9 mouse cellular contexts compared by ENCODE assay signal in genomic region chr11:117685461-117685860, GRCm38 (mm10). TPM values are rescaled to one million over a fixed set of nuclear protein-coding genes. Genes with fewer than 3 reads are reported as not detected.
A peak's percentile ranks its signal among the peaks of the same experiment; 100 is the strongest.
DNase-seq lines count a peak whose midpoint lies in the region; ATAC-seq and TF ChIP-seq lines count a peak whose summit lies in the region.
"Had no signal": no experiment of that assay in that cellular context is flagged by ENCODE, and none has a peak within 500 bp of the region (broad histone marks: within the 10 kb centered on the region; RNA-seq: fewer than 3 reads in every experiment).

No protein-coding gene starts in this region.

- no peak for TF ChIP-seq POLR2A in liver, adult 2 months (IDR thresholded peaks at IDR 0.05; ENCODE audit: extremely low read depth, insufficient read depth, low read length)
- no peak for TF ChIP-seq POLR2A in ES-Bruce4 (IDR thresholded peaks at IDR 0.05; ENCODE audit: insufficient read depth, low read length)

- TF ChIP-seq CTCF in liver, adult 2 months (IDR thresholded peaks at IDR 0.05; ENCODE audit: low read depth, low read length) = no peak
- no peak for TF ChIP-seq CTCF in ES-Bruce4 (IDR thresholded peaks at IDR 0.05; ENCODE audit: low read depth, low read length)

- ATAC-seq in liver, embryonic 11.5 days (replicated peaks; ENCODE audit: low FRiP score) = no peak
- peak; percentile 91 for ATAC-seq in intestine, embryonic 15.5 days
- ATAC-seq in megakaryocyte progenitor cell, adult 5-6 weeks (replicated peaks; ENCODE audit: poor library complexity) = peak; percentile 21; the same call in 1 of the 2 replicates

- WGBS in liver, adult 2 months = 20% methylated on average over 3 of the region's 3 CpGs
- WGBS in liver, embryonic 11.5 days = 58% methylated on average over 3 of the region's 3 CpGs
- 42% methylated on average over 3 of the region's 3 CpGs for WGBS in intestine, embryonic 15.5 days

- 0 out of 2 replicates have a peak overlapping the region, but pooled peaks have one; percentile 18 for H3K27ac ChIP-seq in liver, adult 2 months (replicated peaks; ENCODE audit: insufficient read depth, low read depth, low read length)
- no peak overlapping the region for H3K27ac ChIP-seq in liver, embryonic 11.5 days (ENCODE audit: low read depth, low read length)
- peak overlapping the region; percentile 82 for H3K27ac ChIP-seq in ES-Bruce4 (ENCODE audit: insufficient read depth, low read length)
- peak overlapping the region; percentile 42; the same call in 1 of the 2 replicates for H3K27ac ChIP-seq in intestine, embryonic 15.5 days
- H3K27ac ChIP-seq: hindbrain, embryonic 10.5 days had no signal

- no peak overlapping the region for H3K9ac ChIP-seq in liver, adult 2 months (ENCODE audit: low read depth, low read length)
- no peak overlapping the region for H3K9ac ChIP-seq in liver, embryonic 11.5 days (ENCODE audit: low read depth, low read length)
- H3K9ac ChIP-seq in ES-Bruce4 (ENCODE audit: low read depth, poor library complexity, severe bottlenecking) = peak overlapping the region; percentile 49; the same call in 1 of the 2 replicates
- no peak overlapping the region for H3K9ac ChIP-seq in intestine, embryonic 15.5 days

- H3K79me2 ChIP-seq in liver, adult 2 months (ENCODE audit: control insufficient read depth, insufficient read depth, low read length) = peaks cover 31% of the 10 kb centered on the region; the same call in 1 of the 2 replicates

- H3K4me1 ChIP-seq in liver, adult 2 months (ENCODE audit: control insufficient read depth, insufficient read depth, low read length) = peaks cover 24% of the 10 kb centered on the region
- peaks cover 10% of the 10 kb centered on the region for H3K4me1 ChIP-seq in liver, embryonic 11.5 days (replicated peaks; ENCODE audit: control insufficient read depth, insufficient read depth, low read length)
- peaks cover 3% of the 10 kb centered on the region for H3K4me1 ChIP-seq in ES-Bruce4 (ENCODE audit: control insufficient read depth, insufficient read depth, low read length)
- peaks cover 14% of the 10 kb centered on the region for H3K4me1 ChIP-seq in intestine, embryonic 15.5 days (replicated peaks)

- H3K4me2 ChIP-seq in liver, embryonic 11.5 days = no peak overlapping the region; the same call in 1 of the 2 replicates
- H3K4me2 ChIP-seq in intestine, embryonic 15.5 days (replicated peaks) = peak overlapping the region; percentile 51

- no peak overlapping the region for H3K4me3 ChIP-seq in liver, adult 2 months (ENCODE audit: insufficient read depth, low read depth, low read length)
- no peak overlapping the region for H3K4me3 ChIP-seq in liver, embryonic 11.5 days (ENCODE audit: low read depth, low read length)
- H3K4me3 ChIP-seq in ES-Bruce4 (ENCODE audit: low read depth, low read length) = no peak overlapping the region
- H3K4me3 ChIP-seq in intestine, embryonic 15.5 days (replicated peaks) = no peak overlapping the region; the same call in 1 of the 2 replicates
- H3K4me3 ChIP-seq: hindbrain, embryonic 10.5 days had no signal

- no peaks in the 10 kb centered on the region for H3K27me3 ChIP-seq in liver, adult 2 months (ENCODE audit: control insufficient read depth, insufficient read depth, low read length)
- H3K27me3 ChIP-seq in liver, embryonic 11.5 days (replicated peaks; ENCODE audit: control insufficient read depth, insufficient read depth, low read length) = no peaks in the 10 kb centered on the region
- H3K27me3 ChIP-seq in ES-Bruce4 (ENCODE audit: control insufficient read depth, insufficient read depth, low read length, poor library complexity, severe bottlenecking) = no peaks in the 10 kb centered on the region
- H3K27me3 ChIP-seq in intestine, embryonic 15.5 days (replicated peaks) = no peaks in the 10 kb centered on the region

- peak; percentile 86 for DNase-seq in liver, adult 2 months (ENCODE audit: extremely low read depth, low read depth, low spot score)
- no peak for DNase-seq in liver, embryonic 11.5 days (ENCODE audit: low spot score)
- DNase-seq in cerebellum, adult 11-12 months = no peak
- DNase-seq in adrenal gland, adult (ENCODE audit: inconsistent age in 2 of 2, low spot score in 1 of 2) = no peak
- DNase-seq in urinary bladder, adult 18-20 months (ENCODE audit: low spot score in 2 of 2) = no peak

- TF ChIP-seq EP300 in ES-Bruce4 (IDR thresholded peaks at IDR 0.05; ENCODE audit: insufficient read depth, low read depth, low read length) = no peak

- H3K9me3 ChIP-seq in liver, embryonic 11.5 days (ENCODE audit: control insufficient read depth, low read length) = no peaks in the 10 kb centered on the region
- no peaks in the 10 kb centered on the region for H3K9me3 ChIP-seq in ES-Bruce4 (replicated peaks; ENCODE audit: control insufficient read depth, insufficient read depth, low read length, poor library complexity, severe bottlenecking)
- no peaks in the 10 kb centered on the region for H3K9me3 ChIP-seq in intestine, embryonic 15.5 days
- H3K9me3 ChIP-seq: hindbrain, embryonic 10.5 days had no signal

- H3K36me3 ChIP-seq in liver, adult 2 months (ENCODE audit: control insufficient read depth, insufficient read depth, low read length) = no peaks in the 10 kb centered on the region
- H3K36me3 ChIP-seq in liver, embryonic 11.5 days (ENCODE audit: control insufficient read depth, insufficient read depth, low read length) = no peaks in the 10 kb centered on the region
- H3K36me3 ChIP-seq in ES-Bruce4 (ENCODE audit: control insufficient read depth, insufficient read depth, low read length, poor library complexity, severe bottlenecking) = no peaks in the 10 kb centered on the region
- no peaks in the 10 kb centered on the region for H3K36me3 ChIP-seq in intestine, embryonic 15.5 days
- H3K36me3 ChIP-seq: hindbrain, embryonic 10.5 days had no signal

RNA-seq across cellular contexts. Expression of gene Tnrc6c, which starts 31.4 kb away (rescaled TPM):
- 6.3 and 8.3 TPM in 2 replicates for total RNA-seq in liver, adult 2 months (2014; rRNA removed)
- polyA plus RNA-seq in liver, adult 2 months (2012; rRNA removed) = 4.1 and 5.7 TPM in 2 replicates
- 8.0 TPM in 2 replicates for polyA plus RNA-seq in liver, embryonic 11.5 days (2014; fragmentation: Nextera tagmentation; extraction: Ambion mirVana)
- 28.6 and 28.7 TPM in 2 replicates for polyA plus RNA-seq in ES-Bruce4 (2011; ENCODE audit: insufficient read depth, insufficient read length, low read depth, missing spikeins)
- 9.6 TPM in 2 replicates for polyA plus RNA-seq in intestine, embryonic 15.5 days (2015; fragmentation: Nextera tagmentation; extraction: Ambion mirVana)
- total RNA-seq in megakaryocyte progenitor cell, adult 5-6 weeks (2015) = 18.8 and 22.1 TPM in 2 replicates
- 17.8 and 19.8 TPM in 2 replicates for total RNA-seq in megakaryocyte progenitor cell, adult 5-6 weeks (2017)
